Comparison of ENCODE assay signal across 11 mouse cellular contexts in genomic region chr12:110228011-110228411, GRCm38 (mm10). TPM values are rescaled to one million over a fixed set of nuclear protein-coding genes. Genes with fewer than 3 reads are reported as not detected.
A peak's percentile ranks its signal among the peaks of the same experiment; 100 is the strongest.
DNase-seq lines count a peak whose midpoint lies in the region.
"Had no signal": no experiment of that assay in that cellular context is flagged by ENCODE, and none has a peak within 500 bp of the region (broad histone marks: within the 10 kb centered on the region; RNA-seq: fewer than 3 reads in every experiment).

No protein-coding gene starts in this region.

- DNase-seq in right cerebral cortex, adult 18-20 months = peak; percentile 74
- no peak for DNase-seq in right cerebral cortex, postnatal 4 days
- peak; percentile 80 for DNase-seq in layer of hippocampus, adult 9-11 months
- peak; percentile 49 to 55 for DNase-seq in left cerebral cortex, postnatal 36 days (ENCODE audit: low spot score in 2 of 2)
- DNase-seq in embryo, embryonic 11 days = no peak
- no peak for DNase-seq in neural tube, embryonic 10.5 days (ENCODE audit: extremely low spot score, low spot score)
- no peak for DNase-seq in heart, adult 9 months (ENCODE audit: low spot score in 2 of 2)
- DNase-seq: adrenal gland, postnatal 25 days; heart, adult 11 months; lung, postnatal 14 days had no signal

- intact Hi-C loops in left cerebral cortex, postnatal 36 days (cut with DNase I) = no loop called here

RNA-seq across cellular contexts. Expression of gene Dio3, which starts 50.9 kb away (rescaled TPM):
- total RNA-seq in left cerebral cortex, postnatal 36 days (2021) = 1 to 10 TPM; 1.8 to 2.8 TPM
- total RNA-seq: heart, postnatal 25 days had no signal

Comparison
In these comparisons a context has a peak if more than half of its experiments do, and no peak if none do; other contexts are left out.
1. DNase-seq: peak in right cerebral cortex, adult 18-20 months (single experiment), layer of hippocampus, adult 9-11 months (single experiment) and left cerebral cortex, postnatal 36 days (2 of 2); none in right cerebral cortex, postnatal 4 days (single experiment), embryo, embryonic 11 days (single experiment), neural tube, embryonic 10.5 days (single experiment) and heart, adult 9 months (0 of 2).